Mouse (Mus musculus) regulatory T cell (primary cell): ENCODE data around the gene Brinp1.

Source experiments
- in situ Hi-C: fragments of 300-600 bp; cut with MboI, MseI; formaldehyde crosslinking; loops from one replicate; pipeline ENCODE4 v1.15.1; 2025; ENCODE audit warnings: high pct_unique_total_duplicates

Gene Brinp1

DNA sequence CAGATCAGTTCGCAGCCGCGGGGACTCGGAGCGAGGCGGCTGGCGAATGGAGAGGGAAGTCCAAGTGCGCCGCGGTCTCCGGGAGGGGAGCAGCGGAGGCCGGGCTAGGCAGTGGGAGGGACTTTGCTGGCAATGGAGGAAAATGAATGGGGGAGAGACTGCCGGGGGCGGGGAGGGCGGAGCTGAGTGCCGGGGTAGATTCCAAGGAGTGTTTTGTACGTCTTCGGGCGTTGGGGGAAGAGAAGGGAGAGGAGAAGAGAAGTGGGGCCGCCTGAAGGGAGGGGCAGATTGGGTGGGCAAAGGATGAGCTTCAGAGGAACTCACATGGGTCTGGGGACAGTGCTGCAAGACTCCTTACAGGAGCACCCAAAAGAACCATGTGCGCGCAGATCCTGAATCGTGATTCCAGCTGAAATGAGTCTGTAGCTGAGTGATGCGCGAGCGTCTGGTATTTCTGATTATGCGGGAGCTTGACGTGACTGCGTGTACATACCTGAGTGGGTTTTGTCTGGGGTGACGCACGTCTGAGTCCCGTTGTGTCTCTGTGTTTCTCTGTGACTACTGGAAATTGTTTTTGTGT lies at the start of gene Brinp1:
Gene Brinp1, minus strand, starts transcription at position 76 of the 580 bp plus-strand sequence.
- in situ Hi-C loops, result no loop called here

- in situ Hi-C loops, result no loop called here
Measured at GRCm38 (mm10) chr4:68957265-68957664, 3.1 kb upstream of the Brinp1 start.

DNA sequence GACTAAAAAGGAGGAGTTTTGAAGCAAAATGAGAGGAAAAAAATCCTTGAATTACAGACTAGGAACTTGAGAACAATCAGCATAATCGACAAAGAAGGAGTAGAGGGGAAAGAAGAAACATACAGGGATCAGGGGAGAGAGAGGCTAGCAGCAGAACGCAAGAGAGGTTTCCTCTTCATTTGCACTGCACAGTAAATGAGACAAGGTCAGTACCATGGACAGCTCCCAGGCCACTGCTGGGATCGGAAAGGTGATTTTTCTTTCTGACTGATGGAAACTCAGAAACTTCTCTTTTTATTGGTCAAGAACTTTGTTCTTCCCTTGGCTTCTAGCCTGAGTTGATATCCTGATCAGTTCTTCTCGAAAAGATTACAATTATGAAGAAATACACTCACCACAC lies 1.4 kb upstream of the Brinp1 start:
- in situ Hi-C loops, result no loop called here

GRCm38 (mm10) chr4:68953667-68954321 lies 403 bp downstream of the Brinp1 start:
- in situ Hi-C loops, result no loop called here

- in situ Hi-C loops, result no loop called here
Measured at GRCm38 (mm10) chr4:68953131-68953551, 1.1 kb downstream of the Brinp1 start.

DNA sequence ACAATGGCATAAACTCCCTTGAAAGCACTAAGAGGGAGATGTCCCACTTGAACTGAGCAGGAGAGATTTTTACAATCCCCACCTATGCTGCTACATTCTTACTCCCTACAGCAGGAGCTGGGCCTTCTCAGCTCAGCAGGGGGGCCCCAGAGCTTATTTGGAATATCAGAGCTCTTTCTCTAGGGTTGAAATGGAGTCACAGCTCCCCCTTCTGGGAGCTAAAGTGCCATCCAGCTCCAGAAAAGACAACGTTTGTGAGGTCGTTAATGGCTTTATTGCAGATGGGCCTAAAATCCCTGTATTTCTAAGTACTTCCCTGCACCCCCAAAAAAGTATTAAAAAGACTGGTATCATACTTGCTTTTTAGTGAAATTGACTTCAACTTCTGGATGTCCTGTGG lies 3.6 kb downstream of the Brinp1 start:
- in situ Hi-C loops, result no loop called here

- in situ Hi-C loops, result no loop called here
Measured at GRCm38 (mm10) chr4:68942938-68943337, 11.3 kb downstream of the Brinp1 start.

DNA sequence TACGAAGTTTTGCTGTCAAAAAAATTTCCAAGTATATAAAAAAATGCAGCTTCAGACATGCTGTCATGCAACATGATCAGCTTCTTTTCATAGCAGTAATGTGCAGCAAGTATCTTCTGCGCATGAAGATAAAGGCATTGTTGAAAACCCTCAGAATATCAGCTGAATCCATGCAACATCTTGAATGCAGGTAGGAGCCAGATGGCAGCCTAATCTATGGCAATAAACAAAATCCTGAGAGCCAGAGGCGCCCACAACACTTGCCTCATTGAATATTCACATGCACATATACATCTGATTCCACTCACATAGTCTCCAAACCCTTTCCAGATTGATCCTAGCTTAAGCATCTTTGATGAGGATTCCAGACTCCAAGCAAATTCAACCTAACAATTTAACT lies 24.2 kb downstream of the Brinp1 start:
- in situ Hi-C loops, result no loop called here

- in situ Hi-C loops, result no loop called here
Measured at GRCm38 (mm10) chr4:68926091-68926490, 28.1 kb downstream of the Brinp1 start.

DNA sequence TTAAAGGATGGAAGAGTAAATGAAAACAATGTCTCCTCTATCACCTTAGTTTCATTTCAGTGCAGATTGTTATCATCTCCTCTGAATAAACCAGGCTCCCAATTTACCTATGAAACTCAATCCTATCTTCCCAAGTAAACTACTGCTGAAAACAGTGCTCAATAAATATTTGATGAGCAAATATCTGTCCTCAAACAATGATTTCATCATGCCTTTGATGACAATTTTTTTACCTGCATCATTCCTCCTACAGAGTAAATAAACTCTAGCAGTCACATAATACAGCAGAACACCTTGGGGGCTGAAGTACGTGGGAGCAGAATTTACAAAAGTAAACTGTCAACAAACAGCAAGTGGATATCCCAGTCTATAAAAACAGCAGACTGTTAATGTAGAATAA lies 31.3 kb downstream of the Brinp1 start:
- in situ Hi-C loops, result no loop called here

GRCm38 (mm10) chr4:68922504-68922903 lies 31.7 kb downstream of the Brinp1 start:
- in situ Hi-C loops, result no loop called here

- in situ Hi-C loops, result no loop called here
Measured at GRCm38 (mm10) chr4:68920127-68920526, 34.1 kb downstream of the Brinp1 start.

DNA sequence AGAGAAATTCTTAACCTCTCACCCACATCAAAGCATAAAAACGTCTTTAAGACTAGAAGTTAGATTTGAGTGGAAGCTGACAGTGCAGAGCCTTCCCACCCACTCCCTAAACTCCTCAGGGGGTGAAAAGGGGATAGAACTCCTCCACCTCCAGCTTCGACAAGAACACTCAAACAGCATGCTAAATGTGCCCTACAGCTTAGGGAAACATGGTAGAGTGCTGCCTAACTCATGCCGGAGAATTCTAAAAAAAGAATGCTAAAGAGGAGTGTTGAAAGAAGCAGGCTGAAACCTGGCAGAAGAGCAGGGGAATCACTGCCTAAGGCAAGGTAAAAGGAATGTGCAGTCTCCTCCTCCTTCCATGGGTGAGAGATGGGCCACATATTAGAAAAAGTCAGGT lies 43.3 kb downstream of the Brinp1 start:
- in situ Hi-C loops, result no loop called here

DNA sequence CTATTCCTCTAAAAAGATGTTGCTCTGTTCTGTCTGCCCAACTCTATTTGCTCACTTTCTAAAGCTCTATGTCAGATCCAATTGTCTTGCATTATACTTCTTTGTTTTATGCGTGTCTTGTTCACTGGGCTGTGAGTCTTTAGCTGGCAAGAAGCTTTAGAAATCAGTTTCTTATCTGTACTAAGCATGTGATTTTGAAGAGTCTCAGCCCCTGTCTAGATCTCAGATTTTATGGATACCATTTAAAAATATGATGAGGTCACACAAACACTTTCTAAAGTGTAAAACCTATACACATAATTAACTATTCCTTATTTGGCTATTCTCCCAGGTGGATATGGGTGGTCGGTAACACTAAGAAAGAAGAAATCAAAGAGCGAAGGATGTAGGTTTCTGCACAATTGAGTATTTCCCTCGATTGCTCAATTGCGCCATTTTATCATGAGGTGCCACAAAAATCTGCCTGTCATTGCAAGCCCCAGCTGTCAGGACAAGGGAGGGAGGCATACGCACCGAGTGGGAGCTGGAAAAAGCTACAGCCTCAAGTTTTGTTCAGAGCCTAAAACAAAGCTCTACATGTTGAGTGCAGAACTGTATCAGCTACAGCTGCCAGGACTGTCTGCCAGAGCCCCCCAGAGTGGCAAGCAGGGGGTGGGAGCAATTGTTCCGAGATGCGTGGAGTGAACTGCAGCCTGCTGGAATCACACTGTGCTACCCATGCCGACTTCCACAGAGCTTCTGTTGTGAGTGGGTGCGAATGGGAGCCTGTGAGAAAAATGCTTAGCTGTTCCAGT lies 47.6 kb downstream of the Brinp1 start:
- in situ Hi-C loops, result no loop called here

GRCm38 (mm10) chr4:68890526-68890925 lies 63.7 kb downstream of the Brinp1 start:
- in situ Hi-C loops, result no loop called here

GRCm38 (mm10) chr4:68886276-68886675 lies 67.9 kb downstream of the Brinp1 start:
- in situ Hi-C loops, result no loop called here

- in situ Hi-C loops, result no loop called here
Measured at GRCm38 (mm10) chr4:68872028-68872427, 82.2 kb downstream of the Brinp1 start.

GRCm38 (mm10) chr4:68865135-68865767 lies 88.9 kb downstream of the Brinp1 start:
- in situ Hi-C loops, result loop anchor here (10.0 kb wide), 1 partner anchor 830 kb away; no protein-coding TSS in a partner anchor

- in situ Hi-C loops, result loop anchor here (10.0 kb wide), 1 partner anchor 830 kb away; no protein-coding TSS in a partner anchor
Measured at GRCm38 (mm10) chr4:68864668-68865067, 89.5 kb downstream of the Brinp1 start.

DNA sequence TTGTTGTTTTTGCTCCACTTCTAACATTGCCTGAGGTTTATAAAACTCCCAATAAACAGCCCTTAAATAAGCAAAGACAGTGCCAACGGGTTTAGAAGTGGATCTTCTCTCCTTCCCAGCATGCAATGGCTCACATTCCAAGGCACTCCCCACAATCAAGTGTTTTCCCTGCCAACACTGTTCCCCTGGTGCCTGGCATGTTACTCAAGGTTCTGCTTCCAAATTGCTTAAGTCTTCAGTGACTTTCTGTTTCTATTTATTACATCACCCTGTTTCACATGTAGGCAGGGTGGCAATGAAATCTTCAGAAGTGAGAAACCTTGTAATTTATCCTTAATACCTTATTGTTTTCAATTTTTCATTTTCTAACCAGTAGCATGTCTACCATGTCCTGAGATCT lies 97.3 kb downstream of the Brinp1 start:
- in situ Hi-C loops, result no loop called here

DNA sequence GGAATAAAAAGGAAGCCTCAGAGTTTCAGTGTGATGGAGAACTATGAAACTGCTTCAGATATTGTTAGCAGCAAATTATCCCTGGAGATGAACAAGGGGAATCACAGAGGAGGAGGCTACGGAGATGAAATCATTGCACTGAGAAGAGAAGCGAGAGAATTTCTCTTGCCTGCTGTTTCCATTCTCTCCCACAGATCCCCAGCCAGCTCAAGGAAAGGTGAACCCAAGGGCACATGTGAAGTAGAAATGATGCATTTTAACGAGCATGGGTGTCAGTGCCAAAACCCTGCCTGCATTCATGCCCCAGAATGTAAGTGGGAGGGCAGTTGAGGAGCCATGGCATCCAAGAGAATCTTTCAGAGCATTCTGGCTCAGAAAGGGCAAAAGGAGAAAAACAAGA lies 104.5 kb downstream of the Brinp1 start:
- in situ Hi-C loops, result no loop called here

- in situ Hi-C loops, result no loop called here
Measured at GRCm38 (mm10) chr4:68846976-68847375, 107.2 kb downstream of the Brinp1 start.
